Mouse (Mus musculus) heart, postnatal 0 days (tissue): ENCODE data around the gene Cnot1.

Experiments used
- CTCF ChIP-seq: IDR thresholded peaks from 2 replicates; pipeline ENCODE4 v1.5.1; 2016; ENCODE audit warnings: antibody characterized with exemption, control low read depth, low read depth
- EP300 ChIP-seq: IDR thresholded peaks from 2 replicates; pipeline ENCODE4 v1.6.1; 2016; ENCODE audit warnings: antibody characterized with exemption, low read depth

DNA sequence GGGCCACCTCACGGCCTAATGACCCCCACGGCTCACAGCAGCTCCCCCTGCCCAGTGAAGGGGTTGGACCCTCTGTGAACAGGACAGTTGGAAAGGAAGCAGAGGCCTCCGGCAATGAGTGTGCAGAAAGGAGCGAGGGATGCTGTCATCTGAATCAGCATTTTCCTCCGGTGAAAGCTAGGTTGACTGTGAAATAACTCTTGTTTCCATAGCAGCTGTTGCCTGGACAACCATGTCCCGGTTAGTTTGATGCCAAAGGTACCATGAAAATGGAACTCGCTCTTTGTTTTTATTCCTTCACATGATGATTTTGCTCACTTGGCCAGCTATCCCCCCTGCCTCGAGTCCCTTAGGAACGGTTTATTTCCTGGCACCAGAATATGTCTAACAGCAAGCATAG, 107.0 kb downstream of the Cnot1 start:
- TF ChIP-seq CTCF (no peak), EP300 (no peak)
